Mouse (Mus musculus) liver, postnatal 0 days (tissue): ENCODE results near the gene H2-K1.

Experiments
- CTCF ChIP-seq: sonication (generic); IDR thresholded peaks from 2 replicates; pipeline ENCODE4 v1.5.1; 2016; ENCODE audit warnings: antibody characterized with exemption, low read depth
- EP300 ChIP-seq: IDR thresholded peaks from 2 replicates; pipeline ENCODE4 v1.6.1; 2016; ENCODE audit warnings: antibody characterized with exemption, low read depth, mild to moderate bottlenecking

DNA sequence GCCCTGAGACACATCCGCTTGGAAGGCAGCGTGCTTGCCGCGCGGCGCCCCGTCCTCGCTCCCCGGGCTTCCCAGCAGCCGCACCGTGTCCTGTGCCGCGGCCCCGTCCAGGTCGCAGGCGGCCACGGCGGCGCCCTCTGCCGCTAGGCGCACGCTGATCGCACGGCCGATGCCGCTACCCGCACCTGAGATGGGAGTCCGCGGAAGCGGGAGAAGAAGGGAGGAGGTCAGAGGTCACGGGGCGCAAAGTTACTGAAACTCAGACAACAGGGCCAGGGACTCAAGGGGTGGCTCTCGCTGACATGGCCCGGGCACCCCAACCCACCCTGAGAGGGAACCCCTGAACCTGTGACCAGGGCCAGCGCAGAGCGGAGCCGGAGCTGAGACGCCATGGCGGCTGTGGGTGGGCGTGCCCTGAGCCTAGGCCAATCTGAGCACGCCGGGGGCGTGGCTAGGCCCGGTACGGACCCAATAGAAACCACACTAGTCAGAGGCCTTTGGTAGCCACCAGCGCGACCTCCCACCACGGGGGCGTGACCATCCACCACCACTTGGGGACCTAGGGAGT, 27.6 kb upstream of the H2-K1 start, which contains the start of gene H2-Ke6:
- TF ChIP-seq EP300 = no peak
- TF ChIP-seq CTCF = peak; percentile 51
